Mouse (Mus musculus) intestine, embryonic 14.5 days (tissue): ENCODE measurements around the gene Cep295. TPM values are rescaled to one million over a fixed set of nuclear protein-coding genes. Genes with fewer than 3 reads are reported as not detected.
"Not testable (repeated sequence)": the region's sequence is repeated elsewhere in the genome, so short reads cannot be mapped to it uniquely, and the experiment has no call there.

Experiments used
- ATAC-seq: fragments of 200-750 bp; cut with Nextera tagmentation; replicated peaks from 2 replicates; pipeline ENCODE4 v1.8.0; 2017; ENCODE audit warnings: low read depth, moderate number of reproducible peaks, moderate TSS enrichment, moderate library complexity; ENCODE audit not compliant: low FRiP score, low TSS enrichment
- DNase-seq: peaks from one replicate; pipeline ENCODE4 v3.0.0-alpha.2; 2018; ENCODE audit warnings: low spot score
- H3K27ac ChIP-seq: fragments of 300-500 bp; sonication (generic); 2 replicates; pipeline ENCODE4 v1.5.1; 2014; ENCODE audit warnings: low read depth, mild to moderate bottlenecking, control low read depth
- H3K27me3 ChIP-seq: fragments of 300-500 bp; sonication (generic); replicated peaks from 2 replicates; pipeline ENCODE4 v1.6.1; 2014; ENCODE audit warnings: low read length, control low read depth; ENCODE audit not compliant: control insufficient read depth, insufficient read depth
- H3K36me3 ChIP-seq: fragments of 300-500 bp; sonication (generic); 2 replicates; pipeline ENCODE4 v1.6.1; 2014; ENCODE audit warnings: low read length, control low read depth; ENCODE audit not compliant: control insufficient read depth, insufficient read depth
- H3K4me1 ChIP-seq: fragments of 300-500 bp; sonication (generic); replicated peaks from 2 replicates; pipeline ENCODE4 v1.6.1; 2014; ENCODE audit warnings: low read length, control low read depth, mixed read lengths; ENCODE audit not compliant: control insufficient read depth, insufficient read depth
- H3K4me2 ChIP-seq: fragments of 300-500 bp; sonication (generic); 2 replicates; pipeline ENCODE4 v1.6.1; 2014; ENCODE audit warnings: low read length
- H3K4me3 ChIP-seq: fragments of 300-500 bp; sonication (generic); 2 replicates; pipeline ENCODE4 v1.5.1; 2014; ENCODE audit warnings: low read depth, low read length, control low read depth, mixed read lengths
- H3K9ac ChIP-seq: fragments of 300-500 bp; sonication (generic); 2 replicates; pipeline ENCODE4 v1.6.1; 2014; ENCODE audit warnings: mild to moderate bottlenecking, low read length
- H3K9me3 ChIP-seq: fragments of 300-500 bp; sonication (generic); 2 replicates; pipeline ENCODE4 v1.6.1; 2016; ENCODE audit warnings: low read length, control low read depth; ENCODE audit not compliant: control insufficient read depth
- WGBS: fragments of 180-500 bp; shearing (Covaris S2); extraction: QIAGEN DNeasy Blood & Tissue Kit; methylation state at CpG from one replicate; pipeline ENCODE4 v1.1.7; 2014; 5-methylcytosine and 5-hydroxymethylcytosine counted together
- polyA plus RNA-seq: library from polyadenylated mRNA; unstranded; fragments of >200 nt; fragmentation: Nextera tagmentation; extraction: Ambion mirVana; gene quantifications from 2 replicates; pipeline ENCODE4 v1.2.1, GENCODE M21; 2014

Gene Cep295
- polyA plus RNA-seq, 1 experiment from 2014 or later = 17.3 TPM

GRCm38 (mm10) chr9:15302006-15302405 is 55.6 kb downstream of the Cep295 start:
- 69% methylated on average over 6 of the region's 6 CpGs for WGBS
- not testable (repeated sequence) for H3K4me2 ChIP-seq, ATAC-seq

GRCm38 (mm10) chr9:15301399-15301798 is 56.2 kb downstream of the Cep295 start:
- peaks cover 6% of the 10 kb centered on the region; the same call in 1 of the 2 replicates for H3K4me1 ChIP-seq
- peak overlapping the region; percentile 18; the same call in 1 of the 2 replicates for H3K9ac ChIP-seq
- H3K4me3 ChIP-seq = no peak overlapping the region
- DNase-seq = peak; percentile 61
- no peaks in the 10 kb centered on the region for H3K36me3 ChIP-seq
- no peaks in the 10 kb centered on the region for H3K9me3 ChIP-seq
- no peaks in the 10 kb centered on the region for H3K27me3 ChIP-seq
- ATAC-seq = no peak
- peak overlapping the region; percentile 34 for H3K4me2 ChIP-seq
- peak overlapping the region; percentile 82 for H3K27ac ChIP-seq
- 27% methylated on average over 6 of the region's 6 CpGs for WGBS

More at GRCm38 (mm10) chr9:15302006-15302405, 55.6 kb downstream of the Cep295 start:
- H3K4me1 ChIP-seq, H3K27me3 ChIP-seq, DNase-seq, H3K27ac ChIP-seq, H3K4me3 ChIP-seq, H3K9me3 ChIP-seq, H3K9ac ChIP-seq, H3K36me3 ChIP-seq: not testable (repeated sequence)

- Histone ChIP-seq H3K27me3 (no peaks in the 10 kb centered on the region), H3K4me1 (peaks cover 6% of the 10 kb centered on the region; the same call in 1 of the 2 replicates), H3K9ac (no peak overlapping the region), H3K27ac (no peak overlapping the region), H3K9me3 (no peaks in the 10 kb centered on the region), H3K4me3 (no peak overlapping the region), H3K4me2 (no peak overlapping the region), H3K36me3 (no peaks in the 10 kb centered on the region)
- WGBS = 92% methylated on average over 5 of the region's 5 CpGs
- DNase-seq (no peak), ATAC-seq (no peak)
These were observed 57.5 kb downstream of the Cep295 start for GRCm38 (mm10) chr9:15300056-15300455.

- Histone ChIP-seq H3K4me3 (no peak overlapping the region), H3K27me3 (no peaks in the 10 kb centered on the region), H3K9me3 (no peaks in the 10 kb centered on the region), H3K4me1 (peaks cover 6% of the 10 kb centered on the region; the same call in 1 of the 2 replicates), H3K4me2 (no peak overlapping the region), H3K36me3 (no peaks in the 10 kb centered on the region), H3K27ac (no peak overlapping the region), H3K9ac (no peak overlapping the region)
- no peak for DNase-seq
- no peak for ATAC-seq
- WGBS = 17% methylated on average over 2 of the region's 2 CpGs
These were observed 59.1 kb downstream of the Cep295 start for GRCm38 (mm10) chr9:15298451-15298850.

GRCm38 (mm10) chr9:15297112-15297511 is 60.5 kb downstream of the Cep295 start:
- no peaks in the 10 kb centered on the region for H3K9me3 ChIP-seq
- no peak overlapping the region for H3K4me3 ChIP-seq
- no peak for DNase-seq
- WGBS = 87% methylated on average over 7 of the region's 7 CpGs
- no peak overlapping the region for H3K27ac ChIP-seq
- H3K9ac ChIP-seq = no peak overlapping the region
- no peaks in the 10 kb centered on the region for H3K27me3 ChIP-seq
- no peak overlapping the region for H3K4me2 ChIP-seq
- no peak for ATAC-seq
- H3K4me1 ChIP-seq = peaks cover 6% of the 10 kb centered on the region; the same call in 1 of the 2 replicates
- no peaks in the 10 kb centered on the region for H3K36me3 ChIP-seq

- Histone ChIP-seq H3K27ac (no peak overlapping the region), H3K9me3 (no peaks in the 10 kb centered on the region), H3K9ac (no peak overlapping the region), H3K4me3 (no peak overlapping the region), H3K4me2 (no peak overlapping the region), H3K4me1 (no peaks in the 10 kb centered on the region), H3K36me3 (peaks cover 10% of the 10 kb centered on the region), H3K27me3 (no peaks in the 10 kb centered on the region)
- ATAC-seq (no peak), DNase-seq (no peak)
- 90% methylated on average over 6 of the region's 6 CpGs for WGBS
These were observed 68.3 kb downstream of the Cep295 start for GRCm38 (mm10) chr9:15289251-15289650.

GRCm38 (mm10) chr9:15288402-15288801 is 69.2 kb downstream of the Cep295 start:
- 87% methylated on average over 3 of the region's 3 CpGs for WGBS
- no peak for ATAC-seq
- Histone ChIP-seq H3K27ac (no peak overlapping the region), H3K36me3 (peaks cover 10% of the 10 kb centered on the region), H3K4me1 (no peaks in the 10 kb centered on the region), H3K9me3 (no peaks in the 10 kb centered on the region), H3K4me3 (no peak overlapping the region), H3K9ac (no peak overlapping the region), H3K27me3 (no peaks in the 10 kb centered on the region), H3K4me2 (no peak overlapping the region)
- DNase-seq = no peak

- no peaks in the 10 kb centered on the region for H3K9me3 ChIP-seq
- no peak for ATAC-seq
These were observed 69.7 kb downstream of the Cep295 start for GRCm38 (mm10) chr9:15287846-15288245.

GRCm38 (mm10) chr9:15285443-15285842 is 72.1 kb downstream of the Cep295 start:
- H3K9me3 ChIP-seq = no peaks in the 10 kb centered on the region
- no peak overlapping the region for H3K4me3 ChIP-seq
- no peaks in the 10 kb centered on the region for H3K27me3 ChIP-seq
- DNase-seq (no peak), ATAC-seq (no peak)
- H3K9ac ChIP-seq = no peak overlapping the region
- 63% methylated on average over 3 of the region's 3 CpGs for WGBS
- H3K27ac ChIP-seq = no peak overlapping the region
- peaks cover 8% of the 10 kb centered on the region for H3K36me3 ChIP-seq
- H3K4me2 ChIP-seq = no peak overlapping the region
- H3K4me1 ChIP-seq = peaks cover 4% of the 10 kb centered on the region

More at GRCm38 (mm10) chr9:15287846-15288245, 69.7 kb downstream of the Cep295 start:
- Histone ChIP-seq H3K4me1 (no peaks in the 10 kb centered on the region), H3K9ac (no peak overlapping the region), H3K27ac (no peak overlapping the region), H3K36me3 (peaks cover 10% of the 10 kb centered on the region), H3K4me3 (no peak overlapping the region), H3K4me2 (no peak overlapping the region), H3K27me3 (no peaks in the 10 kb centered on the region)
- DNase-seq = no peak
- WGBS = 59% methylated on average over 6 of the region's 6 CpGs
